Mouse (Mus musculus) stomach, postnatal 0 days (tissue): ENCODE data around the gene Serpinb1a.

Source experiments
- CTCF ChIP-seq: IDR thresholded peaks from 2 replicates; pipeline ENCODE4 v1.5.1; 2016; ENCODE audit warnings: antibody characterized with exemption, low read depth, mild to moderate bottlenecking, moderate library complexity
- EP300 ChIP-seq: optimal IDR thresholded peaks from 2 replicates; pipeline ENCODE3; 2016; ENCODE audit warnings: antibody characterized with exemption

DNA sequence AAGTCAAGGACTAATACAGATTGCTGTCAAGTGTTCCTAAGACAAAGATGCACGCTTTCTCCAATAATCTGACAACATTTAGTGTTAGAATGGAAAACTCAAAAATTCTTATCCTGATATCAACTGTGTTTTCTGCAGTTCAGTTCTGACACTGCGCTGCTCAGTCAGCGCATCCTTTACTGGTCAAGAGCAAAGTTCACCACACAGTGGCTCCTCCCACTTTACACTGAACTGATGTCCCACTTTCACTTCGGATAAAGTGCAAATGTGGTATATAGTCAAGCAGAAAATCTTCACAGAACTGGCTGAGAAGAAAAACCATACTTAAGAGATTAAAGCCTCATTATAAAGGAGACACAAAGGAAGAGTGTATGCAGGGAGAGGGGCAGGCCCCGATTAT is 55.8 kb downstream of the Serpinb1a start:
- TF ChIP-seq CTCF (no peak), EP300 (no peak)
